Mouse (Mus musculus) C2C12 (cell line): ENCODE results near the gene Smurf1. TPM values are rescaled to one million over a fixed set of nuclear protein-coding genes. Genes with fewer than 3 reads are reported as not detected.

Experiments used
- H3K27me3 ChIP-seq: one replicate; pipeline ENCODE4 v1.6.1; 2011; ENCODE audit not compliant: control insufficient read depth, insufficient read depth, insufficient read length
- H3K36me3 ChIP-seq: one replicate; pipeline ENCODE4 v1.6.1; 2011; ENCODE audit not compliant: control insufficient read depth, insufficient read depth
- H3K4me3 ChIP-seq: one replicate; pipeline ENCODE4 v1.5.1; 2011; ENCODE audit warnings: mild to moderate bottlenecking, control low read depth; ENCODE audit not compliant: poor library complexity, insufficient read depth, severe bottlenecking
- H3K79me2 ChIP-seq: one replicate; pipeline ENCODE4 v1.6.1; 2011; ENCODE audit not compliant: control insufficient read depth, insufficient read depth
- H3K79me3 ChIP-seq: one replicate; pipeline ENCODE4 v1.6.1; 2011; ENCODE audit warnings: low read depth, control low read depth
- H3ac ChIP-seq: one replicate; pipeline ENCODE3; 2011; ENCODE audit warnings: low read depth; ENCODE audit not compliant: control insufficient read depth, insufficient read length
- CEBPB ChIP-seq: IDR thresholded peaks from one replicate; pipeline ENCODE4 v1.6.1; 2011; ENCODE audit warnings: low read depth, mild to moderate bottlenecking, control low read depth, moderate library complexity
- CTCF ChIP-seq: IDR thresholded peaks from one replicate; pipeline ENCODE4 v1.5.1; 2011; ENCODE audit not compliant: control insufficient read depth, insufficient read depth, insufficient read length
- FOSL1 ChIP-seq: IDR thresholded peaks from one replicate; pipeline ENCODE4 v1.8.0; 2011; ENCODE audit warnings: mild to moderate bottlenecking, low read length; ENCODE audit not compliant: poor library complexity, insufficient read depth, severe bottlenecking
- MAX ChIP-seq: IDR thresholded peaks from one replicate; pipeline ENCODE4 v1.6.1; 2011; ENCODE audit warnings: mild to moderate bottlenecking, control low read depth
- MYOD1 ChIP-seq: IDR thresholded peaks from one replicate; pipeline ENCODE4 v1.6.1; 2011; ENCODE audit warnings: low read depth; ENCODE audit not compliant: control insufficient read depth, insufficient read length
- MYOG ChIP-seq: IDR thresholded peaks from one replicate; pipeline ENCODE4 v1.6.1; 2011; ENCODE audit not compliant: control insufficient read depth, insufficient read length; ENCODE audit errors: extremely low read depth
- USF1 ChIP-seq: IDR thresholded peaks from one replicate; pipeline ENCODE4 v1.6.1; 2011; ENCODE audit warnings: low read depth, mild to moderate bottlenecking, control low read depth, moderate library complexity
- polyA plus RNA-seq: library from polyadenylated mRNA; unstranded; fragments of >200 nt; fragmentation: generic; extraction: Trizol; gene quantifications from one replicate; pipeline ENCODE4 v1.2.1, GENCODE M21; 2012; ENCODE audit warnings: missing spikeins

Smurf1 gene
- polyA plus RNA-seq, 1 experiment: 39.1 TPM

DNA sequence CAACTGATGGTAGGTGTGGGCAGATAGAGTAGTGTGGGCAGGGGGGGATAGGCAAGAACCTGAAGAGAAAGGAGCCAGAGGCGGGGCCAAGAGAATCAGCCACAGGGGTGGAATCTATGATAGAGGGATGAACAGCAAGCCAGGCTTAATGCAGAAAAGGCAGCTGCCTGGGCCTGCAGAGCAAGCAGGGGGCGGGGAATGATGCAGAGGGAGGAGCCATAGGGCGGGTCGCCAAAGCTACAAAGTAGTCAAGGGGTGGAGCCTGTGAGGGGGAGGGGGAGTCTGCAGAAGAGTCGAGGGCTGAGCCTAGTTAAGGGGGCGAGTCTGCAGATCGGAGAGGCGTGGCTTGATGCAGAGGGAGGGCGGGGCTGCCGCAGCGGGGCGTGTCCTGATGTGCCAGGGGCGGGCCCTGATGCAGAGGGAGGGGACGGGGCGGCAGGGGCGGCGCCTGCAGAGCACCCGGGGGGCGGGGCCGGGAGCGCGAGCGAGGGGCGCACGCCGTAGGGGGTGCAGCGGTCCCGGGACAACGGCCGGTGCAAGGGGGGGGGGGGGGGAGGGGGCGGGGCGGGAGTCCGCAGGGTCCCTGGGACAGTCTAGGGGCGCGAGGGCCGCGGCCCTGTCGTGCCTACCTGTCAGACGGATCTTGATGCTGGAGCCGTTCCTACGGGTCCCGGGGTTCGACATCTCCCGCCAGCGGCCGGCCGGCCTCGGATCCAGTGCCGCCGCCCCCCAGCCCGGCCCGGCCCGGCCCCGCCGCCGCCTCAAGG, 592 bp downstream of the Smurf1 start:
- Histone ChIP-seq H3K27me3 (no peaks in the 10 kb centered on the region), H3K36me3 (peaks cover 9% of the 10 kb centered on the region), H3K79me2 (peaks cover 50% of the 10 kb centered on the region), H3ac (peak overlapping the region; percentile 90), H3K4me3 (peak overlapping the region; percentile 66), H3K79me3 (peaks cover 45% of the 10 kb centered on the region)
- TF ChIP-seq MYOG (no peak), USF1 (no peak), FOSL1 (no peak), MYOD1 (no peak), CTCF (no peak), MAX (no peak), CEBPB (no peak)

DNA sequence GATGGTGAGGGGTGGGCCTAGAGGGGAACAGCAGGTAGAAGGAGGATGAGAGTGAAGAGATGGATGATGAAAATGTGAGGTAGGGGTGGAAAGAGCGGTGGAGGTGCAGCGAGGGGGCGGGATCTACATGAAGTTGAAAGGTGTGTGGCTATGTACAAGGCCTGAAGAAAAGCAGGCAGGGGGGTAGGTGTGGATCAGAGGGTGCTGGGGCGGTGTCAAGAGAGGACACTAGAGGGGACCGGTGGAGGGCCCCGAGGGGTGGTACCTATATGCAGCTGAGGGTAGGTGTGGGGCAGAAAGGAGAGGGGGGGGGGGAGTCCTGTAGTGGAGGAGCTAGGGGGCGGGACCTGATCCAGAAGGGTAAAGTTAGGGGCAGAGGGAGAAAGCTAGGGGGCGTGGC, 1.2 kb downstream of the Smurf1 start:
- Histone ChIP-seq H3K79me3 (peaks cover 51% of the 10 kb centered on the region), H3K4me3 (no peak overlapping the region), H3K27me3 (no peaks in the 10 kb centered on the region), H3K79me2 (peaks cover 56% of the 10 kb centered on the region), H3K36me3 (peaks cover 9% of the 10 kb centered on the region), H3ac (no peak overlapping the region)
- TF ChIP-seq CTCF (no peak), FOSL1 (no peak), CEBPB (no peak), MYOD1 (no peak), MYOG (no peak), USF1 (no peak), MAX (no peak)

DNA sequence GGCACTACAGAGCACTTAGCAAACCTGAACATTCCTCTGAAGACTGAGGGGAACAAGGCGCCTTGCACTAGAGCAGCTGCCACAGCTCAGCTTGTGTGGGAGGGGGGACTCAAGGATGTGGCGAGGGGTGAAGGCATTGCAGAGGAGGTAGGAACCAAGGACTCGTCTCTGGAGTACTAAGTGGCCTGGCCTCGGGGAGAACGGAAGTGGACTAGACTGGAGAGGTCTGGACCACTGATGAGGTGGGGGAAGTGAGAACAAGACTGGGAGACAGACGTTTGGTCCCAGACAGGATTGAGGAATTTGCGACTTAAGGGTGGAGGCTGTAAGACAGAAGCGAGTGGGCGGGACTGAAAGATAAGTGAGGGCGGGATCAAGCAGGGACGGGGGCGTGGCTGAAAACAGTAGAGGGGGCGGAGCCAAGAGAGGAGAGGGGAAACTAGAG, 1.8 kb downstream of the Smurf1 start:
- Histone ChIP-seq H3K79me2 (peaks cover 62% of the 10 kb centered on the region), H3K4me3 (peak overlapping the region; percentile 12), H3K36me3 (peaks cover 9% of the 10 kb centered on the region), H3ac (no peak overlapping the region), H3K27me3 (no peaks in the 10 kb centered on the region), H3K79me3 (peaks cover 57% of the 10 kb centered on the region)
- TF ChIP-seq USF1 (no peak), CTCF (no peak), MYOG (no peak)

DNA sequence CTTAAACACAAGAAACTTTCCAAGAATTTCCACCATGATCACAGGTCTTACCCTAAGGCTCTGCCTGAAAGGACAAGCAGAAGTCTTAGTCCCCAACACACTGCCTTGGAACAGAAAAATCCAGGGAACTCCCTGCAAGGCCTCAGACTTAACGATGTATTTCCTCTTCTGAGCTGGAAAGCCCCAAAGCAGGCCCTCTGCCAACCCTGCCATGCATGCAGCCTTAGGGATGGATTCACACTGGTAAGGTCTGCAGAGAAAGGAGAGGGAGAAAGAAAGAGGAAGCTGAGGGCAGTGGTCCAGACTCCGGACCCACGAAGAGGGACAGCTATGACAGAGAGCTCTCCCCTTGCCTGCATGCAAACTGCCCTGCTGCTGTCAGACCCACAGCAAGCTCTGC, 2.2 kb downstream of the Smurf1 start:
- no peak for TF ChIP-seq FOSL1
- no peak for TF ChIP-seq CTCF
- no peak for TF ChIP-seq MYOG
- TF ChIP-seq MAX: no peak
- TF ChIP-seq MYOD1: no peak
- TF ChIP-seq CEBPB: no peak
- TF ChIP-seq USF1: no peak
- no peak overlapping the region for H3K4me3 ChIP-seq
- no peaks in the 10 kb centered on the region for H3K27me3 ChIP-seq
- H3K36me3 ChIP-seq: peaks cover 9% of the 10 kb centered on the region
- H3K79me2 ChIP-seq: peaks cover 67% of the 10 kb centered on the region
- H3ac ChIP-seq: no peak overlapping the region
- peaks cover 61% of the 10 kb centered on the region for H3K79me3 ChIP-seq

DNA sequence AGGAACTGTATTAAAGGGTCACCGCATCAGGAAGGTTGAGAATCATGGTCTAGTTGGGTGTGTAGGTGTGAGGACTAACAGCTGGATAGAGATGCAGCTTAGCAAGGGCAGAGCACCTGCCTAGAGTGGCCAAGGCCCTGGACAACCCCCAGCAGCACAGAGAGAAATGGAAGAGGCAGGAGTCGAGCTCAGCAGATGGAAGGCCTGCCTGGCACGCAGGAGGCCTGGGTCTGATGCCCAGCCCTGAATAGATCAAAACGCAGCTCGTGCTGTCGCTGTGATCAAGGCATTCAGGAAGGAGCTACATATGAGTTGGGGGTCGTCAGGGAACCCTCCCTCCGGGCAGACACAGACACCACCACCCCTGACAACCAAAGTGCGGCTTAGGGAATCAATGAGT, 7.4 kb downstream of the Smurf1 start:
- Histone ChIP-seq H3K79me2 (peaks cover 100% of the 10 kb centered on the region), H3K36me3 (peaks cover 9% of the 10 kb centered on the region), H3K79me3 (peaks cover 97% of the 10 kb centered on the region), H3K27me3 (no peaks in the 10 kb centered on the region), H3K4me3 (no peak overlapping the region), H3ac (no peak overlapping the region)
- TF ChIP-seq MYOG (no peak), CTCF (no peak), FOSL1 (no peak), USF1 (no peak), MAX (no peak), MYOD1 (no peak), CEBPB (no peak)
